Comparison of ENCODE assay signal across 9 mouse cellular contexts in the genomic region with DNA sequence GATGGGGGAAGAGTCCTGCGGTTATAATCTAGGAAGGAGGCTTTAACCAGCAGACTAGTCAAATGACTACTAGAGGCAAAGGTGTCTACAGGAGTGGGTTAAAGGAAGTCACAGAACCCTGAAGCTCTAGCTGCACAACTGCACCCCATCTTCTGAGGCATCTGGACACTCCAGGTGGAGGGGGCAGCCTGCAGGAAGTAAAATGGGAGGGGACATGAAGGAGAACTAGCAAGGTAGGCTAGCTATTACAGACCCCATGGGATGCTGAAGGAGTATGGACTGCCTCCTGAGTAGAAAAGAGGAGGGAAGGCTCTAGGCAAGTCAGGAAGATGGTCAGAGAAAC. TPM values are rescaled to one million over a fixed set of nuclear protein-coding genes. Genes with fewer than 3 reads are reported as not detected.
DNase-seq lines count a peak whose midpoint lies in the region; ATAC-seq and TF ChIP-seq lines count a peak whose summit lies in the region.
"Had no signal": no experiment of that assay in that cellular context is flagged by ENCODE, and none has a peak within 500 bp of the region (broad histone marks: within the 10 kb centered on the region; RNA-seq: fewer than 3 reads in every experiment).

No protein-coding gene starts in this region.

- no peak overlapping the region for H3K4me3 ChIP-seq in heart, embryonic 14.5 days (ENCODE audit: control insufficient read depth in 1 of 2, insufficient read depth in 1 of 2, low read depth in 1 of 2, low read length in 2 of 2)
- H3K4me3 ChIP-seq in embryonic facial prominence, embryonic 14.5 days (ENCODE audit: low read depth, low read length): no peak overlapping the region
- H3K4me3 ChIP-seq in forebrain, postnatal 0 days (ENCODE audit: low read depth, low read length): no peak overlapping the region
- no peak overlapping the region for H3K4me3 ChIP-seq in midbrain, embryonic 13.5 days (replicated peaks)

- no peak for DNase-seq in heart, postnatal 14 days
- no peak for DNase-seq in embryonic facial prominence, embryonic 14.5 days (ENCODE audit: low spot score)
- DNase-seq in forebrain, postnatal 0 days: no peak
- DNase-seq in urinary bladder, postnatal 36 days (ENCODE audit: low spot score in 2 of 2): no peak
- DNase-seq in gastrocnemius, postnatal 4 days (ENCODE audit: low spot score in 2 of 2): no peak

- no peak for TF ChIP-seq CTCF in forebrain, postnatal 0 days (IDR thresholded peaks at IDR 0.05; ENCODE audit: low read depth)

- peaks cover 39 to 53% of the 10 kb centered on the region in 2 experiments for H3K4me1 ChIP-seq in heart, embryonic 14.5 days (ENCODE audit: control insufficient read depth in 2 of 2, insufficient read depth in 2 of 2, low read length in 2 of 2)
- peaks cover 4% of the 10 kb centered on the region; the same call in 1 of the 2 replicates for H3K4me1 ChIP-seq in embryonic facial prominence, embryonic 14.5 days (ENCODE audit: control insufficient read depth, insufficient read depth, low read length)
- H3K4me1 ChIP-seq in forebrain, postnatal 0 days (ENCODE audit: insufficient read depth): peaks cover 9% of the 10 kb centered on the region; the same call in 1 of the 2 replicates
- H3K4me1 ChIP-seq in midbrain, embryonic 13.5 days (replicated peaks): peaks cover 24% of the 10 kb centered on the region

- no peaks in the 10 kb centered on the region for H3K36me3 ChIP-seq in heart, embryonic 14.5 days (ENCODE audit: control insufficient read depth, insufficient read depth, low read length)
- H3K36me3 ChIP-seq in embryonic facial prominence, embryonic 14.5 days (ENCODE audit: control insufficient read depth, insufficient read depth, low read length): no peaks in the 10 kb centered on the region
- peaks cover 10% of the 10 kb centered on the region; the same call in 1 of the 2 replicates for H3K36me3 ChIP-seq in forebrain, postnatal 0 days (ENCODE audit: insufficient read depth)
- H3K36me3 ChIP-seq in midbrain, embryonic 13.5 days: peaks cover 16% of the 10 kb centered on the region

- no peak overlapping the region for H3K4me2 ChIP-seq in heart, embryonic 14.5 days (ENCODE audit: low read length)
- no peak overlapping the region for H3K4me2 ChIP-seq in embryonic facial prominence, embryonic 14.5 days (ENCODE audit: low read depth, low read length)
- H3K4me2 ChIP-seq in forebrain, postnatal 0 days (ENCODE audit: low read depth): no peak overlapping the region
- H3K4me2 ChIP-seq in midbrain, embryonic 13.5 days (replicated peaks): no peak overlapping the region

- 85% methylated on average over 1 of the region's 1 CpGs for WGBS in heart, embryonic 14.5 days
- 78% methylated on average over 1 of the region's 1 CpGs for WGBS in embryonic facial prominence, embryonic 14.5 days
- 97% methylated on average over 1 of the region's 1 CpGs for whole genome bisulfite sequencing in forebrain, postnatal 0 days
- 89% methylated on average over 1 of the region's 1 CpGs for WGBS in midbrain, embryonic 13.5 days

- peak overlapping the region; percentile 42 to 78; a peak in 3 of 4 replicates for H3K27ac ChIP-seq in heart, embryonic 14.5 days (replicated peaks in 1 of 2; ENCODE audit: control insufficient read depth in 1 of 2, insufficient read depth in 1 of 2, low read depth in 2 of 2, low read length in 2 of 2)
- 0 out of 2 replicates have a peak overlapping the region, but pooled peaks have one; percentile 4 for H3K27ac ChIP-seq in embryonic facial prominence, embryonic 14.5 days (replicated peaks; ENCODE audit: low read depth, low read length)
- H3K27ac ChIP-seq in forebrain, postnatal 0 days (ENCODE audit: low read depth, low read length): peak overlapping the region; percentile 29; the same call in 1 of the 2 replicates
- H3K27ac ChIP-seq in midbrain, embryonic 13.5 days: peak overlapping the region; percentile 47

- intact Hi-C loops in heart, postnatal 14 days (cut with DNase I): loop anchor here (2.0 to 5.0 kb wide), 2 partner anchors 33 to 94 kb away; no protein-coding TSS in a partner anchor

- H3K9ac ChIP-seq in heart, embryonic 14.5 days (ENCODE audit: low read length): peak overlapping the region; percentile 34; the same call in 1 of the 2 replicates
- H3K9ac ChIP-seq in embryonic facial prominence, embryonic 14.5 days (ENCODE audit: low read depth, low read length): no peak overlapping the region
- no peak overlapping the region for H3K9ac ChIP-seq in forebrain, postnatal 0 days
- H3K9ac ChIP-seq in midbrain, embryonic 13.5 days (replicated peaks): no peak overlapping the region

- no peak for ATAC-seq in heart, embryonic 14.5 days (ENCODE audit: insufficient number of reproducible peaks, insufficient read depth, low FRiP score, low read depth)
- no peak for ATAC-seq in embryonic facial prominence, embryonic 14.5 days (ENCODE audit: low read depth)
- ATAC-seq in forebrain, postnatal 0 days: no peak
- 0 out of 2 replicates have a peak, but pooled peaks have one; percentile 14 for ATAC-seq in midbrain, embryonic 13.5 days
- no peak for ATAC-seq in erythroid progenitor cell, adult 5-6 weeks (replicated peaks; ENCODE audit: low FRiP score, poor library complexity, severe bottlenecking)

- no peaks in the 10 kb centered on the region for H3K27me3 ChIP-seq in heart, embryonic 14.5 days (ENCODE audit: control insufficient read depth, insufficient read depth, low read length)
- no peaks in the 10 kb centered on the region for H3K27me3 ChIP-seq in embryonic facial prominence, embryonic 14.5 days (replicated peaks; ENCODE audit: control insufficient read depth, insufficient read depth, low read length)
- H3K27me3 ChIP-seq in forebrain, postnatal 0 days (ENCODE audit: insufficient read depth, low read length): no peaks in the 10 kb centered on the region
- H3K27me3 ChIP-seq in midbrain, embryonic 13.5 days: peaks cover 26% of the 10 kb centered on the region
- H3K27me3 ChIP-seq: CH12.LX had no signal

- no peaks in the 10 kb centered on the region for H3K9me3 ChIP-seq in heart, embryonic 14.5 days (ENCODE audit: control insufficient read depth, low read length)
- no peaks in the 10 kb centered on the region for H3K9me3 ChIP-seq in embryonic facial prominence, embryonic 14.5 days (ENCODE audit: control insufficient read depth, low read length)
- H3K9me3 ChIP-seq in forebrain, postnatal 0 days (ENCODE audit: low read length): no peaks in the 10 kb centered on the region
- no peaks in the 10 kb centered on the region for H3K9me3 ChIP-seq in midbrain, embryonic 13.5 days

RNA-seq across cellular contexts. Expression of a gene that starts 55.3 kb away (rescaled TPM):
- polyA plus RNA-seq in heart, embryonic 14.5 days (2014; fragmentation: Nextera tagmentation; extraction: Ambion mirVana): 6.7 and 7.5 TPM in 2 replicates
- 1 to 10 TPM; 7.5 to 7.6 TPM for total RNA-seq in heart, postnatal 14 days (2021)
- polyA plus RNA-seq in embryonic facial prominence, embryonic 14.5 days (2014; fragmentation: Nextera tagmentation; extraction: Ambion mirVana): 3.6 and 4.2 TPM in 2 replicates
- 55.0 and 66.9 TPM in 2 replicates for total RNA-seq in forebrain, postnatal 0 days (2014; rRNA removed)
- 16.6 and 24.6 TPM in 2 replicates for polyA plus RNA-seq in forebrain, postnatal 0 days (2015; fragmentation: Nextera tagmentation; extraction: Ambion mirVana)
- polyA plus RNA-seq in midbrain, embryonic 13.5 days (2015; fragmentation: Nextera tagmentation; extraction: Ambion mirVana): 36.5 and 37.0 TPM in 2 replicates
- total RNA-seq in erythroid progenitor cell, adult 5-6 weeks (2015; ENCODE audit: low replicate concordance): 1.4 TPM in 1 of 2 replicates, not detected in the other
- total RNA-seq in erythroid progenitor cell, adult 5-6 weeks (2017; ENCODE audit: low replicate concordance): not detected in 2 replicates
- total RNA-seq in gastrocnemius, postnatal 4 days (2021): 1 to 10 TPM; 5.5 to 5.8 TPM

Comparison
In these comparisons a context has a peak if more than half of its experiments do, and no peak if none do; other contexts are left out.
1. H3K27ac ChIP-seq: peak in every context shown above with its lines; median percentile 60 in heart, embryonic 14.5 days; 47 in midbrain, embryonic 13.5 days; 29 in forebrain, postnatal 0 days; 4 in embryonic facial prominence, embryonic 14.5 days.